Mouse (Mus musculus): ENCODE data around the gene Sfmbt2. TPM values are rescaled to one million over a fixed set of nuclear protein-coding genes. Genes with fewer than 3 reads are reported as not detected.

The Sfmbt2 gene
- total and polyA plus RNA-seq, 3 experiments, result not detected

DNA sequence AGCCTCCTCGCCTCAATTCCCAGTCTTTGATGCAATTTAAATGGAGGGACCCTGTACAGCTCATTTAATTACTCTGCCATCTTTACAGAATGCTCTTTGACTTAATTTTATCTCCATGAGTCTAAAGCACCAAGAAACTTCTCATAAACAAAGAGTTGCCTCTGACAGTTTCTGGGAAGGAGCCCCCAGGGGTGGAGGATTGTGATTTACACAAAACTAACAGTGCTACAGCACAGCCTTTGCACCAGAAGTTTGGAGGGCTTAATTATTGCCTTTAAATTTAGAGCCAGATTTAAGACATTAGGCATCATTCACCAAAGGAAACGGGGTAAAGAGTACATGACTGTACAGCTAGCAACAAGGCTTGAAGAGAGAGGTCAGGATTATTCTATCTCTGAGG is 245.2 kb downstream of the Sfmbt2 start:
- Histone ChIP-seq H3K36me3 (replicated peaks in 1 of 2; ENCODE audit: control insufficient read depth in 1 of 2, insufficient read depth in 1 of 2, low read length in 1 of 2) (no peaks in the 10 kb centered on the region), H3K79me2 (replicated peaks; ENCODE audit: control insufficient read depth, extremely low read depth, insufficient read depth, poor library complexity, severe bottlenecking) (no peaks in the 10 kb centered on the region), H3K27me3 (replicated peaks) (no peaks in the 10 kb centered on the region), H3K4me3 (replicated peaks in 1 of 3; ENCODE audit: low read depth in 2 of 3, low read length in 2 of 3, poor library complexity in 1 of 3) (no peak overlapping the region), H3K4me1 (ENCODE audit: control insufficient read depth in 1 of 2, insufficient read depth in 2 of 2) (no peaks in the 10 kb centered on the region), H3K9ac (ENCODE audit: insufficient read depth, low read depth) (no peak overlapping the region), H3K4me2 (ENCODE audit: insufficient read depth, low read depth, poor library complexity, severe bottlenecking) (no peak overlapping the region), H3K27ac (ENCODE audit: insufficient read depth, low read depth) (no peak overlapping the region), H3K9me3 (replicated peaks; ENCODE audit: low read length) (no peaks in the 10 kb centered on the region)
- no peak for TF ChIP-seq POLR2AphosphoS2 (IDR thresholded peaks at IDR 0.05; ENCODE audit: low read depth, low read length)
- in situ Hi-C loops (cut with MboI; ENCODE audit: low pct_ligation_motif_present, low pct_unique_long_range_greater_than_20kb, low sequenced_read_pairs), result no loop called here
- dilution Hi-C loops (cut with MboI; ENCODE audit: extremely low pct_ligation_motif_present, extremely low pct_unique_long_range_greater_than_20kb, low sequenced_read_pairs), result no loop called here
- no peak for DNase-seq (ENCODE audit: extremely low read depth)

Other genes starting within 250 kb of the Sfmbt2 start
- gene Itih2, start 239.1 kb upstream of the Sfmbt2 start, total RNA-seq (2012; rRNA removed), result not detected in 2 replicates
- gene Itih2, start 239.1 kb upstream of the Sfmbt2 start, total RNA-seq (2014; rRNA removed), result not detected in 2 replicates
- not detected in 2 replicates for gene Itih2, start 239.1 kb upstream of the Sfmbt2 start, polyA plus RNA-seq (2012; ENCODE audit: insufficient read length, low read depth)
- gene Itih5, start 216.9 kb upstream of the Sfmbt2 start, total RNA-seq (2012; rRNA removed), result 0.04 and 0.08 TPM in 2 replicates
- gene Itih5, start 216.9 kb upstream of the Sfmbt2 start, total RNA-seq (2014; rRNA removed), result 0.11 and 0.12 TPM in 2 replicates
- 0.19 and 0.30 TPM in 2 replicates for gene Itih5, start 216.9 kb upstream of the Sfmbt2 start, polyA plus RNA-seq (2012; ENCODE audit: insufficient read length, low read depth)

Data from CH12.LX (cell line).